Mouse (Mus musculus): Measurements from ENCODE around the gene Armh1. TPM values are rescaled to one million over a fixed set of nuclear protein-coding genes. Genes with fewer than 3 reads are reported as not detected.

Armh1 gene
- 1 to 10 TPM; 1.1 to 1.4 TPM for total RNA-seq (2021)
- long read RNA-seq, experiment 1, partial matches to known transcripts = 1 of 1 reads
- long read RNA-seq, experiment 1, other reads (novel, unspliced or antisense) = 0 of 1 reads
- long read RNA-seq, experiment 2, partial matches to known transcripts = 2 of 6 reads
- long read RNA-seq, experiment 2, other reads (novel, unspliced or antisense) = 3 of 6 reads

DNA sequence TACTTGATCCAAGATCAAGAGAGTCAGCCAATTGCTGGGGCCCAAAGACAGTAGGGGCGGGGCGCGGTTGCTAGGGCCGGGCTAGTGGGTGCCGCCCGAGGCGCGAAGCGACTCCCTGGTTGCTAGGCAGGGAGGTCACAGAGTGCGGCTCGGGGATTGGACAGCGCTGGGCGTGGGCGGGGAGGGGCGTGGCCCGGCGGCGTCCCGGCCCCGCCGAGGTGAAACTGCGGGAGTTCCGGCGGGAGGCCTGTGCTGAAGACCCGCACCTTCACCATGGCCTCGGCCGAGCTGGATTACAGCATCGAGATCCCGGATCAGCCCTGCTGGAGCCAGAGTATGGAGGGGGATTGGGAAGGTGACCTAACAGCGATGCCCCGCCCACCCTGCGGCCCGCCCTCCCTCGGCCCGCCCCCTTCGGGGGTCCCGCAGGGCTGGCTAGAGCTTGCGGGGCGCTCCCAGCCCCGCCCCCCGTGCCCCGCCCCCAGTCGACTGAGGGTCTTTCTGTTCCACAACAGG, at the start of gene Armh1, which contains the start of gene Tmem53:
Gene Armh1 (minus strand): TSS at position 325 of the 516 bp plus-strand sequence.
Gene Tmem53 (plus strand): TSS at position 151 of the 516 bp plus-strand sequence.
- DNase-seq (ENCODE audit: low spot score in 2 of 2) = peak; percentile 68 to 72

DNA sequence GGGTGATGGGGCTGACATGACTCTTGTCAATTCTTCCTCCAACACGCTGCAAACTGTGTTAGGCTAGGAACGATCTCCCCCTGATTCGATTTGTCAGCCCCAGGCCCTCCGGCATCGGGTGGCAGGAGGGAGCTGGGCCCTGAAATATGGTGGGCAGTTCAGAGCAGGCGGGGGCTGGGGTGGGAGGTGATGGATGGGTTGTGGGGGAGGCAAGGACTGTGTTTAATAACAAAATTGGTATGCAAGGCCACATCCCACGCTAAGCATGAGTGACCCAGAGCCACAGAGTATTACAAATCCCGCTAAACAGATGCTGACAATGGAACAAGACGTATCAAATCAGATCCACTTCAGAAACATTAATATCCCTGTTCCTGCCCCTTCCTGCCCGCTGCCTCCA, 48.0 kb upstream of the Armh1 start:
- DNase-seq (ENCODE audit: low spot score in 2 of 2) = no peak

DNA sequence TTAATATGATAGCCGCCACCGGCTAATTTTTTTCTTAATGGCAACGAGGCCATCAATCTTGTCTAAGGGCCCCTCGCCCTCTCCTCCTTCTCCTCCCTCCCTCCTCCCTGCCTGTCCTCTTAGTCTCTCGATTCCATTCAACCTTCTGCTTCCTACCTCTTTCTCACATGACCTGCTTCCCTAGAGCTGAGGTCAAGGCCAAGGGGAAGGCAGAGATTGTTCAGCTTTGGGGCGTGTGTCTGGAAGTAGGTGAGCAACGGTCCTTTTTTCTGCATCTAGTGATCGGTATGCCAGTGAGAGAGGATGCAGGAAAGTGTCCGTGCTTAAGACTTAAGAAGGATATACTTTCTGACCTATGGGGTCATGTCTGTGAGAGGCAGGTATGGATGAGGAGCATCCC, 45.9 kb upstream of the Armh1 start:
- no peak for DNase-seq (ENCODE audit: low spot score in 2 of 2)

DNA sequence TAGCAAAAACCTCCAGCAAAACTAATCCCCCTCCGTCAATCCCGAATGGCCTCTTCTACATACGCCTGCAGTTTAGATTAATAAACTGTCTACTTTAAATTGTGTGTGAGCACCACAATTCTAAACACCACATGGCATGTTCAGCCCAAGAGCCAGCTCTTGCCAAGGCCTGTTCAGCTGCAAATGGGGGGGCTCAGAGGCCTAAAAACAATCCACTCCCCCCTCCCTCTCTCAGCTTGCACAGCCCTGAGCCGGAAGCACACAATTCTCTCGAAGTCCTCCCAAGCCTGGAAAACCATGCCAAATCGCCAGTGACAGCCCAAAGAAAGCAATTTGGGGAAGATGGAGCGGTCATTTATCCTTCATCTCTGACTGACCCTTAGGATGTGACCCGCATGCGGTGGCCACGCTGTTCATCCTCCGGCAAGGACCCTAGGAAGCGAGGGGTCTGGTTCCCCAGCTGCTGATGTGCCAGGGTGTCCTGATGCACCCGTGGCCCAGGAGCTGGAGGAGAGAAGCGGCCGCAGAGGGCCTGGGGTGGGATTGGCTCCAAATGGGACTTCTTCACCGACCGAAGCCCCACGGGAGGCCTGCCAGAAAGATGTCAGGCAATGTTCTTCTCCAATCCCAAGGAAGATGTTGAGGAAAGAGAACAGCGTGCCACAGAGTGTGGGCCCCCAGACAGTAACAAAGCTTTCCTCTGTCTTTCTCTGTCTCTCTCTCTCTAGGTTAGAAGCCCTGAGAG, 45.1 kb upstream of the Armh1 start:
- DNase-seq (ENCODE audit: low spot score in 2 of 2) = no peak

DNA sequence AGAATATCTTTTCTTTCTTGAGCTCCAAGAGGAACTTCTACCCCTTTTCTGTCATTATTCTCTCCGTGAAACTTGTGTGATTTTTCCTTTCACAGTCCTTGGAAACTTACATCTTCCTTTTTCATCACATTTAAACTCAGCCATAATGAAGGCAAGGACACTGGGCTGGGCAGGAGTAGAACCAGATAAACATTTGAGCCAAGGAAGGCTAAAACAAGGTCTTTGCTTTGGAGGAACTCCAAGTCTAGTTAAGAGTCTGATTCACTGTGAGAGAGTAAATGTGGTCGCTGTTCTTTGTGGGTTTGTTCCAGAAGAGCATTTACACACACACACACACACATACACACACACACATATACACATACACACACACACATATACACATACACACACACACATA, 39.8 kb upstream of the Armh1 start:
- no peak for DNase-seq (ENCODE audit: low spot score in 2 of 2)

DNA sequence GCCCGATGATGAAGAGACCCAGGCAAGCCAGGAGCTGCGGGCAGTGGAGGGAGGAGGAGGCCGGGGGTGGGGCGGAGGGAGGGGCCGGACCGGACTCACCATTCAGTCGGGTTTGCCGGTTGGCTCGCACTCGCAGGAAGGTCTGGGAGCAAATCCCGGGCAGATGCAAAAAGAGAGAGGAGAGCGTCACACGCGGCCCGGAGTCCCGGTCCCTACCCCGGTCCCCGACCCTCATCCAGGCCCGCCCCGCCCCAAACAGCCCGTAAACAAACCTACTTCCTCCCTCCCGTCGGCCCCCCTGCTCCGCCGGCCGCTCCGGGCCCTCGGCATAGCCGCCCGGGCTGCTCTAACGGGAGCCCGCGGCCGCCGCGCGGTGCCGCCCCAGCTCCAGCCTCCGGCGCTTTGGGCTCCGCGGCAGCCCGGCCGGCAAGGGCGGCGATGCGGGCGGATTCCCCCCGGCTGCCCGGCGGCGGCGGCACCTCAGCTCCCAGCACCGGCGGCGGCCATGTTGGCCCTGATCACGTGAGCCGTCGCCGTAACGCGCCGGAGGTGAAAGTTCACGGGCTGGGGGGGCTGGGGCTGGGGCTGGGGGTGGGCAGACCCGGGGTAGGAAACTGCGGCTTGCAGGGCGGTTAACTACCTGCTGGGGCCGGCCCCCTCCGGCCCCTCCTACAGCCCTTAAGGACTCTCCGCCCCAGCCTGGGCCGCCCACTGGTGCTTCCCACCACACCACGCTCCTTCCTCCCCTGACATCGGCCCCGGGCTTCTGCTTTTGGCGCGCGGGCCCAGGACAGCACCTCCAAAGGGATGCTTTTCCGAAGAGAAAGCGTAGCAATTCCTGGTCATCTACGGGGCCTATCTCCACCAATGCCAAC, 37.2 kb upstream of the Armh1 start:
- DNase-seq (ENCODE audit: low spot score in 2 of 2) = peak; percentile 61 to 72

DNA sequence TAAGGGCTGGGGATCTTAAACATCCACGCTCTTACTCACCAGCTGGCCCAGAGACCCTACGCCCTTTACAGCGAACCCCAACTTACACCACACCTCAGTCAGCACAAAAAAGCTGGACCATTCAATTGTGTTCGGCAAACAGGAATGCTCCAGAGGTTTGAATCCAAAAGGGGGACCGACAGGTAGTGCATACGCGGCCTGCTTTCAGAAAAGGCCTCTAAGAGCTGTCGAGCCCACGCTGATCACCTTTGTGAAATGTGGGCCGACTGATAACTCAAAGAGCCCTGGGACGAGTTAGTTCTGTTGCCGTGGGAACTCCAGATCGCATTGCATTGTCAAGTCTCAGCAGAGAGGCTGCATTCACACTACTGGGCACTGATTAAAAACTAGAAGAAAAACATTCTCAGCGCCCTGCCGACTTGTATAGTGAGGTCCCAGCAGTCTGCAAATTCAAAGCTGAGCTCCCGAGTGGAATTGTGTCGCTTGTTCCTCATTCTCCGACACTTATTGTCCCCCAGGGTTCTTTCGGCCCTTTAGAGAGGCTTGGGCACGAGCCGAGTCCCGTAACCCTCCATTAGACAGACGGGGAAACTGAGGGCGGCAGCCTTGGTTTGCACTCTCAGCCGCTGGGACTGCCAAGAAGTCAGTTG, 36.5 kb upstream of the Armh1 start:
- peak in 1 of 2 experiments; percentile 59 for DNase-seq (ENCODE audit: low spot score in 2 of 2)

DNA sequence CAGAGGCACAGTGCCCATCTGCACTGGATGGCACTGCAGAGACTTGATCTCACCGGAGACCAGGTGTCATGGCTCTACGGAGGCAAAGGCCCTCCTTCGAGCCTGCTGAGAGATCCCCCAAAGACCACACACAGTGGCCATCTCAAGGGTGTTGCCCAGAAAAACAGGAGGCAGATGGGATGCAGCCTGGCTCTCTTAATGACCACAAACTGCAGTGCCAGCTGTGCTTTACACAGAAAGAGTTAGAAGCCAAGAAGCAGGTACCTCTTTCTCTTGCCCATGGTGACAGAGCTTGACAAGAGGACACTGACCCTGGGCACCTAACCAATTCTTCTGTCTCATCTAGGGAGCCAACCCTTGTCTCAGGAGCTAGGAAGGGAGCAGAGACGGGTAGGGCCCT, 32.4 kb upstream of the Armh1 start:
- DNase-seq (ENCODE audit: low spot score in 2 of 2) = no peak

DNA sequence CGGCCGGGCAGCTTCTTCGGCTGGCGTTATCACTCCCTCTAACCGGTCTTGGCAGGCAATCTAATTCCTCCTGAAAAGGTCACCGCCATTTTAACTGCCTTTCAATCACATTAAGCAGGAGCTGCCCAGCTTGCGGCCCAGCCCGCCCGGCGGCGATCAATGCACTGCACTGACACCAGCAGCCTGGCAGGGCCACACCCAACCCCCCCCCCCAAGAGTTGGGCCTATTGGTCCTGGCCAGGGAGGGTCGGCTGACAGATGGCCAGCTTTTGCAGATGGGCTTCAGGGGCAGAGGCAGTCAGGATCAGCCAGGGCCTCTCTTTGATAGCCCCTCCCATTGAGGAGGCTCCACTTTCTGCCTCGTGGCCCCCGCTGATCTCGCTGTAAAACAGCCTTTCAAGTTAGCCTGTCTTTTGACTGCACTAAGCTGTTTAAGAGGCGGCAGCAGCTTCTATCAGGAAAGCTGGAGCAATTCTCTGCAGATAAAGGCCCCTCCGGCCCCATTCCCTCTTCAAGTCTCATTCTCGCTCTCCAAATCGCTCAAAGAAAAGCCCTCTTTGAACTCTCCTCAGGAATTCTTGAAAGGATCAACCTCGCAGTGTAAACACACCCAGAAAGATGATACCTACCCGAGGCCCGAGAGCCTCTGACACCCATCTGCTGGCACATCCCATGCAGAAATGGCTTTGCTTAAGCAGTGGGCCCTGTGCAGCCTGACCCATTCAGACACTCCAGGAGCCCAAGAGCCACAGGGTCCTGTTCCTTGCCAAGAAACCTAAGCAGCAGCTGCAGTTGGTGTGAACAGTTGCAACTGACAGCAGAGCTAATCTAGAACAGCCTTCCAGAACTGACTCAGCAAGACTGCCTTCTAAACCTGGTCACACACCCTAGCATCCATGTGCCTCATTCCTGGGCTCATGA, 31.6 kb upstream of the Armh1 start:
- no peak for DNase-seq (ENCODE audit: low spot score in 2 of 2)

DNA sequence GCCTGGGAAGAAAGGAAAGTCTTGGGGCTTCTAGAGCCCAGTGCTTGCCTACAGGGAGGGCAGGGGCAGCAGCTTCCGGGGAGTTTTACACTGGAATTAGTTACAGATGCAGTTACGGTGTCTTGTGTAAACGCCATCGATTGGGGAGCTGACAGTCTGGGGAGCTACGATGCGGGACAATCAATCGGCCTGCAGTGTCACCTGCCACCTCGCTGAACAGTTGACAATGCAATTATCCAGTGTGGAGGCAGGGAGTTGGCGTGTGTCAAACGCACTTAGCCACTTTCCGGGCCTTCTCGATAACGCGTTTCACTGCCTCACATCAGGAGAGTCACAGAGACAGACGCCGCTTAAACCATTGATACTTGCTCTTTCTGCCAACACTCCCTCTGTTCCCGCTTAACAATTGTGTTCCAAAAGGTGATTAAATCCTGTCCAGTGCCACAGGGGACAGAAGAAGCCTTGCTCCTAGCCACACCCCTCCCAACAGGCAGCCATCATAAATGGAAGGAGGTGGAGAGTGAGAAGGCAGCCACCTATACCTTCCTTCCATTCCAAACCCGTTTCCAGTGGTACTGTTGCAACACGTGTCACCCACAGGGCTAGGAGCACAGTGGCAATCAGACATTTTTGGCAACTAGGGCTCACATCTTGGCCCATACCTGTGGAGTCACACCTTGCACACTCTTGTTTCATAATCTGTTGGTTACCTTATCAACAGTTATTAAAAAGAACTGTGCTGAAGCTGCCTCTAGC, 29.3 kb upstream of the Armh1 start:
- no peak for DNase-seq (ENCODE audit: low spot score in 2 of 2)

DNA sequence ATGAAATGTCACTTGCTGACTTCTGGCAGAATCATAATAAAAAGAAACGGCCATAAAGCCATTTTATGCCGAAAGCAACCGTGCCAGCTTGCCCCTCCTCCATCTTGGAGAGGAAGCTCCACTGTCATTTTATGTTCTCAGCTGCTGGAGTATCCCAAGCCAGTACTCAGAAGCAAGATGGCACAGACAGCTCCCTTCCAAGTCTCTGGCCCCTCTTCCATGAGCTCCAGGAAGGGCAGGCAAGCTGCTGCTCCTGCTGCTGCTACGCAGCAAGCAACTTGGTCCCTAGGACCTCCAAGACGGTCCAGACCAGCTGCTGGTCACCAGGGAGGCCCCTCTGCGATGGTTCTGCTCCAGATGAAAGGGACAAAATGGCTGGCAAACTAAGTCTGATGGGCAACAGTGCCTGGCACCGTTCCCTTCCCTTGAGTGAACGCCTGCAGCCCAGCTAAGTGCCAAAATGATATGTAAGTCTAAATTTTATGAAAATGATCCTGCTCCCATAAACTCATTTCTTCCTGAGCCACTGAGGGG, 28.5 kb upstream of the Armh1 start:
- DNase-seq (ENCODE audit: low spot score in 2 of 2) = no peak

DNA sequence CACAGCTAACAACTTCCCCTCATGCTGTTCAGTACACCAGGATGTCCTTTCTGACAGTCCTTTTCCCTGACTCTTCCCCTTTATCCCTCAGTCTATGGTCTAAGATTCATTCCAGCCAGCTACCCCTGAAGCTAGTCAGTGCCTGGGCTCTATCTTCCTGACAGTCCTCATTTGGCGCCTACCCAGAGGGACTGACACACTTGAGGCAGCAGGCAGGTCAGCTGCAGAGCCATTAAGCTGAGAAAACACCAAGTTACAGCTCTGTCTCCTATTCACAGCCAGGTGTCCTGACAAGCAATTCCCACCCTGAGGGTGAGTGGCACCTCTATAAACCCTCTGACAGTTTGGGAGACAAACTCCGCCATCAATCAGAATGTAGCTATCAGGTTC, 27.3 kb upstream of the Armh1 start:
- DNase-seq (ENCODE audit: low spot score in 2 of 2) = no peak

DNA sequence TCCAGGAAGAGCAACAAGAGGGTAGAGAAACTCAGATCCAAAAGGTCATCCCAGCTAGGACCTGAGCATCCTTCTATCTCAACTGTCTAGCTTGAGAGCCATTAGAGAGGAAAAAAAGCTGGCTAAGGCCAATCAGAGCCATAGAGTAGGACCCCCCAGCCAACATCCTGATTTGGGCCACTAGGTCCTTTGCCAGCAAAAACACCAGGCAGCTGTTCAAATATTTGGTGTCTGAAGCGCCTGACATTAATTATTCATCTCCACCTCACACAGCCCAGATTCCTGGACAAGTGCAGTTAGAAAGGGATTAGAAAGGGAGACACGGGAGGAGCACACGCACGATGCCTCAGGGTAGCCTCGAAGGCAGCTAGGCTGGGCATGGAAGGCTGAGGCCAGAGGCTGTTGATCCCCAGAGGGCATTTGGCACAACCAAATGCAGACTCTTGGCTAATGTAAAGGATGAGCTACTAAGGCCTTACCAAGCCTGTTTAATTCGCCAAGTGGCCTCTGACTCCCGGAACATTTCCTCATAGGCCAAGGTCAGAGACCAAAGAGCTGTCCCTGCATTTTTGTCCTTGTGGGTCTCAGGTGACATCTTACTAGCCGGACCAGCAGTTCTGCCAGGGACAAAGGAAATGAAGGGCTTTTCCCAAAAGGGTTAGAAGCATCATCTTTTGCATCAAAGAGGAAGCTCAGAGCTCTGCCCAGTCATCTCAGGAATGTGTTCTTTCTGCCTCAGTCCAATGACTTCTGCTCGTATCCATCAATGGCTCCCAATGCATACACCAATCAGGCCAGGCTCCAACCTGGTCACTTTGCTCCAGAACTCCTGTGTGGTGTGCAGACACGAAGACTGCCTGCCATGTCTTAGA, 26.7 kb upstream of the Armh1 start:
- DNase-seq (ENCODE audit: low spot score in 2 of 2) = peak in 1 of 2 experiments; percentile 38

DNA sequence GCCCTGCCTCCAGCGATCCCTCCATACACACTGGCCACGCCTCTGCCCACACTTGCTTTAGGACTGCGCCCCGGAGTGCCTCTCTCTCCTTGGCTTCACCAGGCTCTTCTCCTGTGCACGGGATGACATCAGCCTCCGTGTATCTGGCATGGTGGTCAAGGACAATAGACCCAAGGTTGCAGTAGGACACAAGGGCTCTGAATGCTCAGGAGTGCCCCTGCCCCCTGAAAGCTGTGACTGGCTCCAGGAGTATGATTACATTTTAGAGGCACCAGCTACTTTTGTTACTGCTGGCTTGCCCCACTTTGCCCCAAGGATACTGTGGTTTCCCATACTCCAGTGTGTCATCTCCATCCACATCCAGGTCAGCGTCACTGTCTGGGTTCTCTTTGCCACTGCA, 25.8 kb upstream of the Armh1 start:
- DNase-seq (ENCODE audit: low spot score in 2 of 2) = no peak

DNA sequence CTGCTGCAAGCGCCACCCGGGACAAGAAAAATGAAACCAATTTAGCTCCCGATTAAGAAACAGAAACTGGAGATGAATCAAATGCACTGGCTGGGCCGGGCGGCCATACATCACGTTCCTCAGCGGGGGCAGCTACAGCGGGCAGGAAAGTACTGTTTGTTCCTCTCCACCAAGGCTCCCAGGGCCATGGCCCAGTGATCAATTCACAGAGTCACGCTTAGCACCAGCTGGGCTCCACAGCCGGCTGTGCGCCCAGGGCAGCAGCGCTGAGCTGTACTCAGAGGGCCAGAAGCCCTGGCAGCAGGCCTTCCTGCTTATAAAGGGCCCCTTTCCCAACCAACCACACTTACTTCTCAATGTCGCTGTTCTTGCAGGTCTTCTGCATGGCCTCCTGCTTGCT, 25.1 kb upstream of the Armh1 start:
- peak in 1 of 2 experiments; percentile 39 for DNase-seq (ENCODE audit: low spot score in 2 of 2)

DNA sequence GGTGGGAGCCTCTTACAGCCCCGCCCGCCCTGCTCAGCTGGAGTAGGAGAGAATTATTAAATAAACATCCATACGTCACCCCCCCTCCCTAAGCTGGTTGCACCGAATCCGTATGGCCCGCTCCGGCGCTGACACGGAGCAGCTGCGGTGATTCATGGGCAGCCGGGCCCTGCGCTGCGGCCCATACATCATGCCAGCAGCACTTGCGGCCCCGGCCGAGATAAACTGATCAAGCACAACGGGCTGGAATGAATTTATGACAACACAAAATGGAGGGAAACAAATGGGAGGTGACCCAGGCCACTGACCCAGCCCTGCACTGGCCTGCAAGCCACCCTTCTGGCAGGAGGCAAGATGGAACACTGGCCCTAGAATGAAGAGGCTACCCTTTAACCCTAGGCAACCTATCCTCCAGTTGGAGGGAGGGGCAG, 24.4 kb upstream of the Armh1 start:
- DNase-seq (ENCODE audit: low spot score in 2 of 2) = no peak

DNA sequence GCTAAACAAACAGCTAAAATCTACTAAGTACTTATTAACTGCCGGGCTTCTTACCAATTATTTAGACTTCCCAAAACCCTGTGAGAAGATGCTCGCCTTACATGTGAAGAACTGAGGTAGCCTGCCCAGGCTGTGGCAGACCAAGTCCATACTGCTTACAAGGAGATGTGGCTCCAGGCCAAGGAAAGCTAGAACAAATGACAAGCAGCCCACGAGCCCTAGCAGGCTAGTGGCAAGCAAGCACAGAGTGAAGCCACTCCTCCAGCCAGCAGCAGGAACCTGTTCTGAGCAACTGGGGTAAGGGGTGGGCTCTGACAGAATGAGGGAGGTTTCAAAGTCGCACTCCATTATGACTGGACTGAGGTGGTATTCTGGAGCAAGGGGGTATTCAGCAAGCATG, 22.8 kb upstream of the Armh1 start:
- no peak for DNase-seq (ENCODE audit: low spot score in 2 of 2)

DNA sequence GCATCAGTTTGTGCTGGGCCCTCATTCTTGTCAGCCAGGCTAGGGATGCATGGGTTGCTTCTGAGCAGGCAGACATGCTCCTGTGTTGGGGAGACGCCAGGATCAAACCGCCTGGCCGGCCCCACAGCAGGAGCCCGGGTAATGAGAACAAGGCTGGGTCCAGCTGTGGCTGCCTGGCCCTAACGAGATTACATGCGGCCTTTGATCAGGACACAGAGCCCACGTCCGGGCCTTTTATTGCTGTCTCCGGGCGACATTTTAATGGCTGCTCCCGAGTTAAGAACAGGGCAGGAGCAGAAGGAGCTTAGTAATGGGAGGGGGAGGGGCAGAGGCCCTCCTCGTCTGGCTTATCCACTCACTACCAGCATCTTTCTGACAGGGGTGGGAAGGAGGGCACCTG, 20.5 kb upstream of the Armh1 start:
- no peak for DNase-seq (ENCODE audit: low spot score in 2 of 2)

Data from layer of hippocampus, postnatal 14 days (tissue).